Mouse (Mus musculus) left cerebral cortex, adult 2 months (tissue): ENCODE results near the gene Gm10490. TPM values are rescaled to one million over a fixed set of nuclear protein-coding genes. Genes with fewer than 3 reads are reported as not detected.
"Not testable (repeated sequence)": the region's sequence is repeated elsewhere in the genome, so short reads cannot be mapped to it uniquely, and the experiment has no call there.

ENCODE experiments used
- DNase-seq, 2 experiments: peaks; one replicate each; pipeline ENCODE4 v3.0.0; 2021 to 2022; ENCODE audit warnings: low spot score in 2 of 2, mixed read lengths in 1 of 2; ENCODE audit errors: extremely low spot score in 1 of 2
- H3K27ac ChIP-seq: fragments of 200-600 bp; 2 replicates; pipeline ENCODE4 v1.8.1; 2022
- H3K4me3 ChIP-seq: fragments of 200-600 bp; 2 replicates; pipeline ENCODE4 v1.8.1; 2022
- CTCF ChIP-seq: fragments of 200-600 bp; IDR thresholded peaks from 2 replicates; pipeline ENCODE4 v1.8.1; 2022; ENCODE audit warnings: antibody characterized with exemption, mild to moderate bottlenecking, moderate library complexity
- intact Hi-C: fragments of 180-260 bp; cut with DNase I; formaldehyde crosslinking; loops from one replicate; pipeline ENCODE4 v1.15.1; 2025
- total RNA-seq, 2 experiments: library from RNA; stranded (reverse); gene quantifications; 2 replicates each; pipeline ENCODE4 v1.2.3; 2021

Gene Gm10490
- total RNA-seq, 2 experiments from 2014 or later: not detected

- TF ChIP-seq CTCF: no peak
- no peak for DNase-seq
- Histone ChIP-seq H3K4me3 (peak overlapping the region; percentile 66), H3K27ac (no peak overlapping the region)
- intact Hi-C loops: no loop called here
Observed at GRCm38 (mm10) chrX:7898211-7898610, 11.1 kb upstream of the Gm10490 start.

- H3K27ac ChIP-seq: peak within 1 kb of the TSS; percentile 91
- peak; percentile 81 to 86 for DNase-seq
- intact Hi-C loops: no loop called here
- no peak for TF ChIP-seq CTCF
- peak within 1 kb of the TSS; percentile 66 for H3K4me3 ChIP-seq
Observed at GRCm38 (mm10) chrX:7898880-7899874, 10.2 kb upstream of the Gm10490 start, which contains the start of the genes Pqbp1 and Timm17b. Pqbp1 (minus strand) TSS chrX:7899269. Timm17b (plus strand) TSS chrX:7899357.

- Histone ChIP-seq H3K4me3 (no peak overlapping the region), H3K27ac (no peak overlapping the region)
- no peak for TF ChIP-seq CTCF
- no peak for DNase-seq
- intact Hi-C loops: no loop called here
Observed at GRCm38 (mm10) chrX:7904441-7904840, 4.9 kb upstream of the Gm10490 start.

DNA sequence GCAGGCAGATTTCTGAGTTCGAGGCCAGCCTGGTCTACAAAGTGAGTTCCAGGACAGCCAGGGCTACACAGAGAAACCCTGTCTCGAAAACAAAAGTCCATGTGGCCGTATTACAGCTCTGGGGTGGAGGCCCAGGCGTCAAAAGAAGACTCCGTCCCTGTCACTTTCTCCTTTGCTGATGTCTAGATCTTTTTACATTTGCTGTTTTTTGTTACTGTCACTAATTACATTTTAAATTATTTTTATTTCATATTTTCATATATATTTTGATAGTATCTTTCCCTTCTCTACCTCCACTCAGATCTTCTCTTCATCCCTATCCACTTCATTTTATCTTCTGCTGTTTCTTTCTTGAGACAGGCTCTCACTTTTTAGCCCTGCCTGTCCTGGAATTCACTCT, 1.6 kb upstream of the Gm10490 start, which contains the start of gene Gm10491:
Gm10491 (minus strand) TSS at position 101 of the 400 bp plus-strand sequence.
- H3K27ac ChIP-seq: no peak within 1 kb of the TSS
- no peak for DNase-seq
- intact Hi-C loops: no loop called here
- no peak for TF ChIP-seq CTCF
- no peak within 1 kb of the TSS for H3K4me3 ChIP-seq

GRCm38 (mm10) chrX:7910473-7910872, 1.1 kb downstream of the Gm10490 start:
- intact Hi-C loops: loop anchor here (10.0 kb wide), 1 partner anchor 194 kb away; no protein-coding TSS in a partner anchor
- no peak; the same call in 1 of the 2 replicates for TF ChIP-seq CTCF
- Histone ChIP-seq H3K27ac (no peak overlapping the region), H3K4me3 (no peak overlapping the region)
- DNase-seq: no peak

- H3K4me3 ChIP-seq, DNase-seq, H3K27ac ChIP-seq: not testable (repeated sequence)
- peak; percentile 15 for TF ChIP-seq CTCF
- intact Hi-C loops: loop anchor here (5.0 to 10.0 kb wide), 2 partner anchors 102 to 189 kb away; partner anchors contain the start of gene Glod5
Observed at GRCm38 (mm10) chrX:7915669-7916068, 6.3 kb downstream of the Gm10490 start.

DNA sequence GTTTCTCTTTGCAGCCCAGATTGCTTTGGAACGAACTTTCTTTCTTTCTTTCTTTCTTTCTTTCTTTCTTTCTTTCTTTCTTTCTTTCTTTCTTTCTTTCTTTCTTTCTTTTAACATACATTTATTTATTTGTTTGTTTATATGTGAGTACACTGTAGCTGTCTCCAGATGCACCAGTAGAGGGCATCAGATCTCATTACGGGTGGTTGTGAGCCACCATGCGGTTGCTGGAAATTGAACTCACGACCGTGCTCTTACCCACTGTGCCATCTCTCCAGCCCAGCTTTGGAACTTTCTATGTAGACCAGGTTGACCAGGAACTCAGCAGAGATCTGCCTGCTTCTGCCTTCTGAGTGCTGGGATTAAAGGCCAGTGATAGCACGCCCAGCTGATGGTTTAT, 8.6 kb downstream of the Gm10490 start:
- intact Hi-C loops: loop anchor here (5.0 to 10.0 kb wide), 2 partner anchors 99 to 187 kb away; partner anchors contain the start of gene Glod5
- not testable (repeated sequence) for H3K27ac ChIP-seq, DNase-seq, H3K4me3 ChIP-seq

GRCm38 (mm10) chrX:7919601-7920383, 10.4 kb downstream of the Gm10490 start, which contains the start of gene Pcsk1n:
Pcsk1n (plus strand) TSS chrX:7919822.
- intact Hi-C loops: loop anchor here (5.0 to 10.0 kb wide), 2 partner anchors 98 to 185 kb away; partner anchors contain the start of gene Glod5
- peak within 1 kb of the TSS; percentile 81 for H3K27ac ChIP-seq
- DNase-seq: peak; percentile 40 to 46
- peak within 1 kb of the TSS; percentile 53 for H3K4me3 ChIP-seq
- TF ChIP-seq CTCF: no peak

GRCm38 (mm10) chrX:7922032-7922431, 12.7 kb downstream of the Gm10490 start:
- no peak overlapping the region for H3K27ac ChIP-seq
- DNase-seq: peak in 1 of 2 experiments; percentile 35
- intact Hi-C loops: no loop called here

GRCm38 (mm10) chrX:7926266-7926665, 16.9 kb downstream of the Gm10490 start:
- H3K4me3 ChIP-seq: no peak overlapping the region
- intact Hi-C loops: no loop called here
- no peak overlapping the region for H3K27ac ChIP-seq

More at GRCm38 (mm10) chrX:7922032-7922431, 12.7 kb downstream of the Gm10490 start:
- TF ChIP-seq CTCF: no peak
- H3K4me3 ChIP-seq: peak overlapping the region; percentile 53

DNA sequence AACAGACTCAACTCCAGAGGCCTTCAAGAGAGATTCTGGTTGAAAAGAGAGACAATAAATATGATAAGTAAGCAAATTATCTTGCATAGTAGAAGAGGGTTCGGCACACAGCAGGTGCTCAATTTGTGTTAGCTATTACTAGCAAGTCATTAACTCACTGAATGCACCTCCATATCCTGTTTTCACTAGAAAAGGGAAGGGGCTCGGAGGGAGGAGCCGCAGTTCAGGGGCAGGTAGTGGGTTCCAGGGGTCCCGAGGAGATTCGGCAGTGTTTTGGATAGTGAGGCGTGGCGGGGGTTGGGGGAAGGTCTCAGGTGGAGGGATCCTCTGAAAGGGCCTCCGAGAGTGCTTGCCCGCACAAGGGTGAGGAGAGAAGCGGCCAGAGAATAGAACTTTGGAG, 17.8 kb downstream of the Gm10490 start:
- no peak for DNase-seq
- Histone ChIP-seq H3K27ac (no peak overlapping the region), H3K4me3 (no peak overlapping the region)
- intact Hi-C loops: no loop called here
- TF ChIP-seq CTCF: no peak

More at GRCm38 (mm10) chrX:7926266-7926665, 16.9 kb downstream of the Gm10490 start:
- TF ChIP-seq CTCF: no peak
- DNase-seq: no peak
